Mouse (Mus musculus) neural tube, embryonic 11.5 days (tissue): ENCODE measurements around the gene Crabp2. TPM values are rescaled to one million over a fixed set of nuclear protein-coding genes. Genes with fewer than 3 reads are reported as not detected.

Experiments
- ATAC-seq: fragments of 200-750 bp; cut with Nextera tagmentation; 2 replicates; pipeline ENCODE4 v1.8.0; 2017; ENCODE audit warnings: moderate number of reproducible peaks, mild to moderate bottlenecking, moderate TSS enrichment, moderate library complexity; ENCODE audit not compliant: insufficient read depth, low FRiP score, low TSS enrichment
- DNase-seq: peaks from one replicate; pipeline ENCODE4 v3.0.0-alpha.2; 2015; ENCODE audit warnings: low spot score
- H3K27ac ChIP-seq: fragments of 300-500 bp; sonication (generic); 2 replicates; pipeline ENCODE4 v1.5.1; 2014; ENCODE audit warnings: low read depth, mild to moderate bottlenecking, low read length
- H3K27me3 ChIP-seq: fragments of 300-500 bp; sonication (generic); 2 replicates; pipeline ENCODE4 v1.6.1; 2014; ENCODE audit warnings: mild to moderate bottlenecking, low read length, mixed read lengths; ENCODE audit not compliant: control insufficient read depth, insufficient read depth
- H3K36me3 ChIP-seq: fragments of 300-500 bp; sonication (generic); 2 replicates; pipeline ENCODE4 v1.6.1; 2014; ENCODE audit warnings: mild to moderate bottlenecking, low read length, moderate library complexity, mixed read lengths; ENCODE audit not compliant: control insufficient read depth, insufficient read depth
- H3K4me1 ChIP-seq: fragments of 300-500 bp; sonication (generic); 2 replicates; pipeline ENCODE4 v1.6.1; 2014; ENCODE audit warnings: low read length, mixed read lengths; ENCODE audit not compliant: control insufficient read depth, insufficient read depth
- H3K4me2 ChIP-seq: fragments of 300-500 bp; sonication (generic); 2 replicates; pipeline ENCODE4 v1.6.1; 2014; ENCODE audit warnings: low read depth, mild to moderate bottlenecking, moderate library complexity
- H3K4me3 ChIP-seq: fragments of 300-500 bp; sonication (generic); 2 replicates; pipeline ENCODE4 v1.5.1; 2014; ENCODE audit warnings: low read depth, low read length
- H3K9ac ChIP-seq: fragments of 300-500 bp; sonication (generic); 2 replicates; pipeline ENCODE4 v1.6.1; 2014; ENCODE audit warnings: mild to moderate bottlenecking, low read length
- H3K9me3 ChIP-seq: fragments of 300-500 bp; sonication (generic); 2 replicates; pipeline ENCODE4 v1.6.1; 2016; ENCODE audit warnings: low read length; ENCODE audit not compliant: control insufficient read depth
- WGBS: fragments of 180-500 bp; shearing (Covaris S2); extraction: QIAGEN DNeasy Blood & Tissue Kit; methylation state at CpG from one replicate; pipeline ENCODE4 v1.1.7; 2014; 5-methylcytosine and 5-hydroxymethylcytosine counted together
- polyA plus RNA-seq: library from polyadenylated mRNA; unstranded; fragments of >200 nt; fragmentation: Nextera tagmentation; extraction: Ambion mirVana; gene quantifications from 2 replicates; pipeline ENCODE4 v1.2.1, GENCODE M21; 2014

Crabp2 gene
- polyA plus RNA-seq, 1 experiment from 2014 or later: 607 TPM

GRCm38 (mm10) chr3:88000816-88001595 lies 52.5 kb downstream of the Crabp2 start:
- Histone ChIP-seq H3K27me3 (peaks cover 77% of the 10 kb centered on the region), H3K27ac (no peak overlapping the region), H3K9ac (no peak overlapping the region), H3K4me3 (no peak overlapping the region), H3K36me3 (no peaks in the 10 kb centered on the region), H3K4me2 (no peak overlapping the region), H3K4me1 (peaks cover 11% of the 10 kb centered on the region), H3K9me3 (no peaks in the 10 kb centered on the region)
- WGBS: 17% methylated on average over 11 of the region's 11 CpGs
- DNase-seq (no peak), ATAC-seq (no peak)

- H3K4me3 ChIP-seq: no peak overlapping the region
- H3K4me2 ChIP-seq: no peak overlapping the region
- H3K36me3 ChIP-seq: no peaks in the 10 kb centered on the region
- H3K27me3 ChIP-seq: peaks cover 62% of the 10 kb centered on the region
- H3K27ac ChIP-seq: no peak overlapping the region
- H3K9me3 ChIP-seq: no peaks in the 10 kb centered on the region
- WGBS: 4% methylated on average over 17 of the region's 17 CpGs
- H3K9ac ChIP-seq: no peak overlapping the region
- no peak for ATAC-seq
- DNase-seq: no peak
- peaks cover 6% of the 10 kb centered on the region for H3K4me1 ChIP-seq
Measured at GRCm38 (mm10) chr3:88002291-88002976, 54.0 kb downstream of the Crabp2 start.

Other genes with a start within 250 kb of the Crabp2 start
- gene Lrrc71, start 200.0 kb upstream of the Crabp2 start, polyA plus RNA-seq: 0.24 and 0.31 TPM in 2 replicates
- gene Ntrk1, start 153.5 kb upstream of the Crabp2 start, polyA plus RNA-seq: 18.3 and 20.4 TPM in 2 replicates
- gene Insrr, start 151.7 kb upstream of the Crabp2 start, polyA plus RNA-seq: 0.45 and 0.87 TPM in 2 replicates
- gene Pear1, start 124.4 kb upstream of the Crabp2 start, polyA plus RNA-seq: 9.2 and 10.2 TPM in 2 replicates
- gene Sh2d2a, start 101.9 kb upstream of the Crabp2 start, polyA plus RNA-seq: not detected in 2 replicates
- 17.8 and 20.3 TPM in 2 replicates for gene Prcc, start 63.1 kb upstream of the Crabp2 start, polyA plus RNA-seq
- gene Hdgf, start 42.3 kb upstream of the Crabp2 start, polyA plus RNA-seq: 256 and 261 TPM in 2 replicates
- gene Mrpl24, start 29.2 kb upstream of the Crabp2 start, polyA plus RNA-seq: 76.1 and 79.2 TPM in 2 replicates
- gene Isg20l2, start 18.4 kb upstream of the Crabp2 start, polyA plus RNA-seq: 52.3 and 53.9 TPM in 2 replicates
- 14.5 and 16.9 TPM in 2 replicates for gene Rrnad1, start 17.9 kb upstream of the Crabp2 start, polyA plus RNA-seq
- 59.5 and 60.2 TPM in 2 replicates for gene Nes, start 22.4 kb downstream of the Crabp2 start, polyA plus RNA-seq
- 0.31 and 0.72 TPM in 2 replicates for gene Bcan, start 51.6 kb downstream of the Crabp2 start, polyA plus RNA-seq
- gene Hapln2, start 78.9 kb downstream of the Crabp2 start, polyA plus RNA-seq: 0.14 TPM in 1 of 2 replicates, not detected in the other
- gene Gpatch4, start 94.4 kb downstream of the Crabp2 start, polyA plus RNA-seq: 32.5 and 34.2 TPM in 2 replicates
- gene Naxe, start 109.8 kb downstream of the Crabp2 start, polyA plus RNA-seq: 127 and 131 TPM in 2 replicates
- not detected in 2 replicates for gene Ttc24, start 129.6 kb downstream of the Crabp2 start, polyA plus RNA-seq
- gene Iqgap3, start 133.3 kb downstream of the Crabp2 start, polyA plus RNA-seq: 15.9 and 17.8 TPM in 2 replicates
- gene Mef2d, start 193.7 kb downstream of the Crabp2 start, polyA plus RNA-seq: 16.6 and 18.1 TPM in 2 replicates